Mouse (Mus musculus): ENCODE measurements around the gene B4galnt3. TPM values are rescaled to one million over a fixed set of nuclear protein-coding genes. Genes with fewer than 3 reads are reported as not detected.

The B4galnt3 gene
- polyA plus RNA-seq, 1 experiment = 0.66 TPM

DNA sequence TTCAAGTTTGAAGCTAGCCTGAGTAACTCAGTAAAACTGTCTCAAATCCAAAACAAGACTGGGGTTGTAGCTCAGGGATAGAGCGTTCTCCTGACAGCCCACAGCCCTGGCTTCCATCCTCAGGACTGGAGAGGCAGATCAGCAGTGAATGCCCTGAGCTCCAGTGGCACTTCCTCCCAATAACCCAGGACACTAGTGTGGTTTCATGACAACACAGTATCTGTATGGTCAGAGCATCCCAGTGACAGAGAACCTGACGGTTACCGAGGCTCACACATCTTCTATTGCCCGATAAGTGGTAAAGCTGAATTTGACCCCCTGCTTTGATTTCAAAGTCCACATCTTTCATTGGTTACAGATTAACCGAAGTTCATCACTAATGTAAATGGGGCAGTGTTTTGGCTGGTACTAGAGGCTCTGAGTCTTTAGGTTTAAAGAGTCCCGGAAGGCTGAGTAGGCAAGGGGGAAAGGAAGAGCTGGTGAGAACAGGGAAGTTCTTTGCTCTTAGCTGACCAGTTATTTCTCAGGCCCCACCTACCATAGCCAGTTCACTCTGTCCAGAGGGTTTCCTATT is 120.2 kb downstream of the B4galnt3 start:
- Histone ChIP-seq H3K36me3 (ENCODE audit: control insufficient read depth, insufficient read depth, low read length) (no peaks in the 10 kb centered on the region), H3K4me1 (replicated peaks; ENCODE audit: control insufficient read depth, insufficient read depth, low read length) (no peaks in the 10 kb centered on the region), H3K27me3 (ENCODE audit: control insufficient read depth, insufficient read depth, low read length) (no peaks in the 10 kb centered on the region), H3K27ac (ENCODE audit: control insufficient read depth, insufficient read depth, low read length) (no peak overlapping the region), H3K4me3 (ENCODE audit: control insufficient read depth, insufficient read depth, low read length) (no peak overlapping the region)
- no peak for DNase-seq
- WGBS = 76% methylated on average over 6 of the region's 6 CpGs
- TF ChIP-seq POLR2A (IDR thresholded peaks at IDR 0.05; ENCODE audit: control insufficient read depth, extremely low read depth, insufficient read depth, low read length, poor library complexity) (no peak), CTCF (IDR thresholded peaks at IDR 0.05; ENCODE audit: borderline replicate concordance, control insufficient read depth, extremely low read depth, insufficient read depth, low read length, poor library complexity) (no peak)

GRCm38 (mm10) chr6:120172294-120173017 is 121.9 kb downstream of the B4galnt3 start:
- no peak for TF ChIP-seq POLR2A (IDR thresholded peaks at IDR 0.05; ENCODE audit: control insufficient read depth, extremely low read depth, insufficient read depth, low read length, poor library complexity)
- TF ChIP-seq CTCF (IDR thresholded peaks at IDR 0.05; ENCODE audit: borderline replicate concordance, control insufficient read depth, extremely low read depth, insufficient read depth, low read length, poor library complexity) = no peak
- no peak overlapping the region for H3K27ac ChIP-seq (ENCODE audit: control insufficient read depth, insufficient read depth, low read length)
- H3K27me3 ChIP-seq (ENCODE audit: control insufficient read depth, insufficient read depth, low read length) = no peaks in the 10 kb centered on the region
- H3K36me3 ChIP-seq (ENCODE audit: control insufficient read depth, insufficient read depth, low read length) = no peaks in the 10 kb centered on the region
- WGBS = 93% methylated on average over 8 of the region's 8 CpGs
- H3K4me1 ChIP-seq (replicated peaks; ENCODE audit: control insufficient read depth, insufficient read depth, low read length) = no peaks in the 10 kb centered on the region
- no peak for DNase-seq
- no peak overlapping the region for H3K4me3 ChIP-seq (ENCODE audit: control insufficient read depth, insufficient read depth, low read length)

GRCm38 (mm10) chr6:120167574-120167973 is 126.8 kb downstream of the B4galnt3 start:
- no peak overlapping the region for H3K27ac ChIP-seq (ENCODE audit: control insufficient read depth, insufficient read depth, low read length)
- no peak for DNase-seq
- H3K4me3 ChIP-seq (ENCODE audit: control insufficient read depth, insufficient read depth, low read length) = no peak overlapping the region
- no peaks in the 10 kb centered on the region for H3K36me3 ChIP-seq (ENCODE audit: control insufficient read depth, insufficient read depth, low read length)
- TF ChIP-seq CTCF (IDR thresholded peaks at IDR 0.05; ENCODE audit: borderline replicate concordance, control insufficient read depth, extremely low read depth, insufficient read depth, low read length, poor library complexity) (no peak), POLR2A (IDR thresholded peaks at IDR 0.05; ENCODE audit: control insufficient read depth, extremely low read depth, insufficient read depth, low read length, poor library complexity) (no peak)
- no peaks in the 10 kb centered on the region for H3K27me3 ChIP-seq (ENCODE audit: control insufficient read depth, insufficient read depth, low read length)
- no peaks in the 10 kb centered on the region for H3K4me1 ChIP-seq (replicated peaks; ENCODE audit: control insufficient read depth, insufficient read depth, low read length)
- WGBS = 93% methylated on average over 4 of the region's 4 CpGs

DNA sequence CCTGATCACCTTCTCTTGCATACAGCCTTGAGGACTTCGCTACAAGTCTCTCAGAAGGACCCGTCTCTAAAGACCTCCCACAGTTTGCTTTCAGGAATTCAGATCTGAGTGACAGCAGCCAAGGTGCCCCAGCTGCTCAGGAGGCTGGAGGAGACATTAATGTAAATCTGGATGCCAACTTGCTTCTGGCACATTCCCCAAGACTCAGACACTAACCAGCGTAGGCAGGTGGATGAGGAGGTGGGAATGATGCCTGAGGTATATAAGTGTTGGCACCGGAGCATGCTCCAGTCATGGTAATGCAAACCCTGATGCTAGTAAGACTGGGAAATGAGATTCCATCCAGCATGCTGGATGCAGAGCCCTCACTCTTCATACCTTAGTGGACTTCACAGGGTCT is 129.6 kb downstream of the B4galnt3 start:
- no peak for DNase-seq

DNA sequence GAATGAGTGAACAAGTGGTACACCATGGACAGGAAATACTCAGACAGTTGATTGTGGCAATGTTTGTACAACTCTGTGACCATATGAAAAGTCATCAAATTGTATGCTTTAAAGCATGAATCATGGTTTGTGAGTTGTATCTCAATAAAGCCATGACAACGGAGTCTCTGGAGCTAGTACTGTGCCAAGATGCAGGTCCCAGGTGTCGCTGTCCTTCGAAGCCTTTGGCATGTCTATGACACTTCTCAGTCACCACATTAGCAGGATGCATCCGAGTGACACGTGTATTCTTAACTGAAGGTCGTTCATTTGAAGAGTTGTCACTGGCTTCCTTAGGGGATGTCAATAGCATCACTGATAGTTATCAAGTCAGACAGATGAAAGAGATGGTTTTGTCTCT is 131.4 kb downstream of the B4galnt3 start:
- WGBS = 82% methylated on average over 6 of the region's 6 CpGs
- H3K27ac ChIP-seq (ENCODE audit: control insufficient read depth, insufficient read depth, low read length) = no peak overlapping the region
- no peak overlapping the region for H3K4me3 ChIP-seq (ENCODE audit: control insufficient read depth, insufficient read depth, low read length)
- no peaks in the 10 kb centered on the region for H3K27me3 ChIP-seq (ENCODE audit: control insufficient read depth, insufficient read depth, low read length)
- DNase-seq = no peak
- peaks cover 3% of the 10 kb centered on the region; the same call in 1 of the 2 replicates for H3K4me1 ChIP-seq (replicated peaks; ENCODE audit: control insufficient read depth, insufficient read depth, low read length)
- H3K36me3 ChIP-seq (ENCODE audit: control insufficient read depth, insufficient read depth, low read length) = no peaks in the 10 kb centered on the region
- TF ChIP-seq POLR2A (IDR thresholded peaks at IDR 0.05; ENCODE audit: control insufficient read depth, extremely low read depth, insufficient read depth, low read length, poor library complexity) (no peak), CTCF (IDR thresholded peaks at IDR 0.05; ENCODE audit: borderline replicate concordance, control insufficient read depth, extremely low read depth, insufficient read depth, low read length, poor library complexity) (no peak)

More for the DNA sequence above, 129.6 kb downstream of the B4galnt3 start:
- Histone ChIP-seq H3K27me3 (ENCODE audit: control insufficient read depth, insufficient read depth, low read length) (no peaks in the 10 kb centered on the region), H3K4me1 (replicated peaks; ENCODE audit: control insufficient read depth, insufficient read depth, low read length) (no peaks in the 10 kb centered on the region), H3K27ac (ENCODE audit: control insufficient read depth, insufficient read depth, low read length) (no peak overlapping the region), H3K36me3 (ENCODE audit: control insufficient read depth, insufficient read depth, low read length) (no peaks in the 10 kb centered on the region), H3K4me3 (ENCODE audit: control insufficient read depth, insufficient read depth, low read length) (no peak overlapping the region)
- 96% methylated on average over 4 of the region's 4 CpGs for WGBS
- TF ChIP-seq CTCF (IDR thresholded peaks at IDR 0.05; ENCODE audit: borderline replicate concordance, control insufficient read depth, extremely low read depth, insufficient read depth, low read length, poor library complexity) = no peak
- TF ChIP-seq POLR2A (IDR thresholded peaks at IDR 0.05; ENCODE audit: control insufficient read depth, extremely low read depth, insufficient read depth, low read length, poor library complexity) = no peak

DNA sequence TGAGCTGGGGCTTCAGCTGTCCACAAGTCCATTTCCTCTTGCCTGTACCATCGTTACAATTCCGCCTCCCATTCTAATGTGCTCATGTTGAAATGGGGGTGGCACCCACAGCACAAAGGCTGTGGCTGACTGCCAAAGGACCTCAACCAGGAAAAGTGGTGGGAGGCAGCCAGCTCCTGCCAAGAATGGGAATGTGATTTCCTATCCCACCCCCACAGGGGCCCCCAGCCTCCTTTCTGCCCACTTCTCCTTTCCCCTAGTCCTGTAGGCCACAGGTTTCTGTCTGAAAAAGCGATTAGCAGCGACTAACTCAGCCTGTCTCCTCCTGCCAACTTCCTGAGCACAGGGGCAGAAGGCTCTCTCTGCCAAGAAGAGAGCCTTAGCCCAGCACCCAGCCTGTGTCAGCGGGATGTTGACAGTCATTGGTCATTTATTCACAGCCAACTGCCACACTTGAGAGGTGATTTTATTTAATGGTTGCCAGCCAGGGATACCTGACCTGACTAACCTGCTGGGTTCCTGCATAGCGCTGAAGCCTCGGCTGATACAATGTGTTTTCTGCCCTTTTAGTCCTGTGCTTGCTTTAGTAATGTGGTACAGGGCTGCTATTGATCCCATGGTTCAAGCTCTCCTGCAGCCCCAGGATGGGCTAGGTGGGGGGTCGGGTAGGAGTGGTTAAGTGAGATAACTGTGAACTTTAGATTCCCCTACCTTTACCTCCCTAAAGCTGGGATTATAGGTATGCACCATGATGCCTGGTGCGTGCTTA is 135.0 kb downstream of the B4galnt3 start:
- no peak overlapping the region for H3K27ac ChIP-seq (ENCODE audit: control insufficient read depth, insufficient read depth, low read length)
- DNase-seq = no peak
- no peaks in the 10 kb centered on the region for H3K36me3 ChIP-seq (ENCODE audit: control insufficient read depth, insufficient read depth, low read length)
- no peak overlapping the region for H3K4me3 ChIP-seq (ENCODE audit: control insufficient read depth, insufficient read depth, low read length)
- H3K4me1 ChIP-seq (replicated peaks; ENCODE audit: control insufficient read depth, insufficient read depth, low read length) = peaks cover 17% of the 10 kb centered on the region
- 50% methylated on average over 9 of the region's 9 CpGs for WGBS
- TF ChIP-seq POLR2A (IDR thresholded peaks at IDR 0.05; ENCODE audit: control insufficient read depth, extremely low read depth, insufficient read depth, low read length, poor library complexity) = no peak
- TF ChIP-seq CTCF (IDR thresholded peaks at IDR 0.05; ENCODE audit: borderline replicate concordance, control insufficient read depth, extremely low read depth, insufficient read depth, low read length, poor library complexity) = no peak
- no peaks in the 10 kb centered on the region for H3K27me3 ChIP-seq (ENCODE audit: control insufficient read depth, insufficient read depth, low read length)

Data from thymus, adult 2 months (tissue).